Mouse (Mus musculus): Measurements from ENCODE around the gene Maml3.

The Maml3 gene

DNA sequence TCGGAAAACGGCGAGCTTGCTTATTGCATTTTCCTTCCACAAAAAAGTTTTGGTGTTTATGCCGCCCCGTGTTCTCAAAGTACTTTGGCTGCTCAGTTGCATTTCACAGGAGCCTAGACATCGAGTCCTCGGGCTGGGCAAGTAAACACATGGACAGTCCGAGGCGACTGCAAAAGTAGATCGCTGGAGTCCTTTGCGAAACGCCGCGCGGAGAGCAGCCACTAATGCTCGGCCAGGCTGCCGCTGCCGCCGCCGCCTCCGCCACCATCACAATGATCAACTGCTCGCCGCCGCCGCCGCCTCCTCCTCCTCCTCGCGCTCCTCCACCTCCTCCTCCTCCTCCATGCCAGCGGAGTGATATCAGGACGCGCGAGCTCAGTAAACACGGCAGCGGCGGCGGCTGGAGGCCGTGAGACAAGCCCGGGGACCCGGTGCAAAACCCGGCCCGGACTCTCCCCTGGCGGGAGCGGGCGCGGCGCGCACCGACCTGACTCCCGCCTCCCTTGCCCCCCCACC, at the start of gene Maml3:
Maml3 (minus strand) TSS at position 441 of the 516 bp plus-strand sequence.
- under 1% methylated on average over 48 of the region's 49 CpGs for WGBS

DNA sequence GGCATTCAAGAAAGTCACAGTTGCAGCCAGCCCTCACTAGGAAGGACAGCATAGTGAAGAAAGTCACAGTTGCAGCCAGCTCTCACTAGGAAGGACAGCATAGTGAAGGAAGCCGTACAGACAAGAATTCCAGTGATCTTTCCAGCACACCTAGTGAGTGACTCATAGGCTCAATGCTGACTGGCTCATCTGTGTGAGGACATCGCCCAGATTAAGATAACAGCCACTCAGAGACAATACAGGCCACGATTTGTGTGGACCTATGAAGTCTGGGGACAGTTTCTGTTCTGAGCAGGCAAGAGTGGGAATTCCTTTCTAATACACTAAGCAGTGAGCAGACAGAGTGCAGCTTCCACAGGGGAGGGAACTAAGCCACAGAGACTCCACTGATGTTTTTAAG, 46.3 kb upstream of the Maml3 start:
- 63% methylated on average over 3 of the region's 3 CpGs for WGBS

DNA sequence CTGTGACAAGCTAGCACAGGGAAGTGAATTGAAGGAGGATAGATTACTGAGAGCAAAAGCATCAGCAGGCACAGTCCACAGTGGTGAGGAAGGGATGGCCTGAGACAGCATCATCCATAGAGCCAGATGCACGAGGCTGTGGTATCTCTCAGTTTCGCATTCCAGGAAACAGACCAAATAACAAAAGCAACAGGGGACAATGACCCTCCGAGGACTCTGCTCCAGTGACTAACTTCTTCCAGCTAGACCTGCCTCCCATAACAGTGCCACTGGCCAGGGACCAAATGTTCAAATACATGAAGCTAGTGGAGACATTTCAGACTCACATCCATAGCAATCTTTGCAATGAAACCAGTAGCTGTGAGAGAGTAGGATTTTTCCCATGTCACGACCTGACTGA, 43.4 kb upstream of the Maml3 start:
- WGBS = 80% methylated on average over 4 of the region's 4 CpGs

DNA sequence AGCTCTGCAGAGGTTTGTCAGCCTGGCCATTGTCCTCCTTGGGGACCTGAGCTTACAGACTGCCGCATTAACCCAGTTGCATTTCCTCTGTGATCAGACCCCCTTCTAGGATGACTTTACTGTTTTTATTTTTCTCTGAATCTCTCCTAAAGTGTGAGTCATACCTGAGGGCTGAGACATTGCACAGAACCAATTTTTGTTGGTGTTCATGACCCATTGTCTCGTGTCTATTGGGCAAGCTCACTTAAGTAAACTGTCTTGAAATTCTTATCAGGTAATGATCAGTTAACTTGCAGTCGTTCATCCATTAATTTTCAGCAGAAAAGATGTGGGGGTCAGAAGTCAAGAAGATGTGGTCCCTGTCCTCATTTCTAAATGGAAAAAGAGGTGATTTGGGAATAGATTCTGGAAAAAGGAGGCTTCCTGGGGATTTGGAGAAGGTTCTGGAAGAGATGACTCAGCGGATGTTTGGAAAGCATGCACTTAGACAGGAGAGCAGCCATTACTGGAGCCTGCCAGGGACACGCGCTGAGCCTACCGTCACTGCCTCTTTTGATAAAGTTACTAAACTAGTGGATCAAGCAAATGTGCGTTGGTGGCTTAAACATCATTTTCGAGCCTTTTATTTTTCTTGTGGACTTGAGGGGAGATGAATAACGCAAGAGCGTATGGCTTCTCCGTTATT, 40.0 kb upstream of the Maml3 start:
- WGBS = 78% methylated on average over 12 of the region's 12 CpGs

DNA sequence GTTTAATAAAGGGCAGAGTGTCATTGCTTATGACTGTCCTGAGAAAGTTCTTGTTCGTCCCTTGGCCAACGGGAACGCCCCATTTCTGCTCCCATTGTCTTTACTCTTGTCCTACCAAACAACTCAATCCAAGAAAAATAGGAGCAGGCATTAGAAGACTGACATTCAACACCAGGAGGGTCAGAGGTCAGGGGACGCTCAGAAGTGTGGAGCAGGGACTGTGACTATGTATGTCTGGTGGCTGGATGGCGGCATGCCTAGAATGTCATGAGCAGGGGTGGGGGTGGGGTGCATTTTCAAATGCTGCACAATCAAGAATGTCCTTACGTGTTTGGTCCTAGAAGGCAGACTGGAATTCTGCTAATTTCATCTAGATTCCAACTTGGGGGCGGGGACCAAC, 38.1 kb upstream of the Maml3 start:
- WGBS = 91% methylated on average over 7 of the region's 7 CpGs

DNA sequence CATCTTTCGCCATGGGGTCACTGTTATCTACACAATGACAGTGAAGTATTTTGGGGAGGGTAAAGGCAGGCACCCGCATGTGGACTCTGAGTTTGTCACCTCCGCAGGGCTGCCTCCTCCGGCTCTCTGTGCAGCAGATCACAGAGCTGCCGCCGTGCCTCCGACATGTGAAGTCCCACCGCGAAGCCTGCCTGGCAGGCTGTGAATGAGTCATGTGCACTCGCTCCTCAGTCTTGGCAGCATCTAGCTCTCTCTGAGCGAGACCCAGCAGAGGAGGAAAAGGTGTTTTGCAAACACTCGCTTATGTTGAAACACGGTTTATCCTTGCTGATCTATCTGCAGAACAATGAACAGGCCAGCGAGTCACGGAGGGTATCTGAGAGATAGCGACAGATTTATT, 35.3 kb upstream of the Maml3 start:
- 22% methylated on average over 16 of the region's 16 CpGs for WGBS

DNA sequence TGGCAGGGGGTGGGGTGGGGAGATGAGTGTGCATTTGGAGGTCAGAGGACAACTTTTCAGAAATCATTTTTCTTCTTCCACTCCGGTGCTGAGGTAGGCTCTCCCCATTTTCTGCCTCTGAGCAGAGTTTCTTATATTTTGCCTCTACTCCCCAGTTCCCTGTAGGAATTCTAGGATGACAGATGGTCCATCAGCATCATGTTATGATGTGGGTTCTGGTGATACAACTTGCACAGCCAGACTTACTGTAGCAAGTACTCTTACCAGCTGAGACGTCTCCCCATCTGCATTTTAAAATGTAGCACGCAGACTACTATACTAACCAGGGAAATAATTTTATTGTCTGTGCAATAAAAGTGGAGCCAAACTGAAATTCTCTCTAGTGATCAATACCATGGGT, 20.5 kb upstream of the Maml3 start:
- 59% methylated on average over 3 of the region's 3 CpGs for WGBS

DNA sequence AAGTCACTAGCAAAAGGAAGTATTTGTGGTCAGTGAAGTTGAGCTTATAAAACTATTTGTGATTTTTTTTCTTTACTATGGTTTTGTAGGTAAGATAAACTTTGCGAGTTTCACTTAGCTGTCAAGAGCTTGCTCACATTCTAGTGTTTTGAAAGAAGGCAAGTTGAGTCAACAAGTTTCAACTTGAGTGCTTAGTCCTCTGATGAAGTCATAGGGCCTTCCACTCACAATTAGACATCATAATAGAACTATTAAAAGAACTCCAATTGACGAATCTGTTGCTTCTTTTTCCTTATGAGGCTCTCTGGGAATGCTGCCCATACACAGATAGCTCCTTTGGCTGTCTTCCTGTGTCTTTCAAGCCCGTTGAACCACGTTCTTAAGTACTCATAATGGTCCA, 16.0 kb upstream of the Maml3 start:
- WGBS = 49% methylated on average over 4 of the region's 4 CpGs

DNA sequence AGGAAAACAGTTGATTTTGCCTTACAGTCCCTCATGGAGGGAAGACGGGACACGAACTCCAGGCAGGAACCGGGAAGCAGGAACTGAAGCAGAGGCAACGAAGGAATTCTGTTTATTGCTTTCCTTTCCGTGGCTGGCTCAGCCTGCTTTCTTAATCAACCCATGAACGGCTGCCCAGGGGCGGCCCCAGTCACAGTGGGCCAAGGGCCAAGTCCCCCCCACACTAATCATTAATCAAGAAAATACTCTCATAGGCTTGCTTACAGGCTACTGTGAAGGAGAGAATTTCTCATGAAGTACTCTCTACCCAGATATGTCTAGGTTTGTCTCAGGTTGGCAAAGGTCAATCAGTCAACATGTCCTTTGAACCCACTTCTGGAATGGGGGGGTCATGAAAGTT, 14.3 kb upstream of the Maml3 start:
- 68% methylated on average over 7 of the region's 7 CpGs for WGBS

DNA sequence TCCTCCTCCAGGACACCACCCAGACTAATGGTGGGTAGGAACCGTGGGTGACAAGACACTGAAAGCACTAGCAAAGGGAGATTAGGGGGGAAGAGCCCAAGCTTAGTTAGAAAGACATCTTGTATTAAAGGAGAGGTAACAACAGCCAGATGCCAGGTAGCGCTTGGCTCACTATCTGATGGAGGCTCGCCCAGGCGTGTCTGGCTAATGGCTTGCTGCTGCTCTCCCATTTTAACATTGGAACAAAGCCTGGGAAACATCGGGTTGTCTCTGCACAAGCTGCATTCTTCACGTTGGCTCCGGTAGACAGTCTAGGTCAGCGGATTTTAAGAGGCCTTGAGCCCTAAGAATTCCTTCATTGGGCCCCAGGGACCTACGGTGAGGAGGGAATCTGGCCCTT, 10.5 kb upstream of the Maml3 start:
- WGBS = 74% methylated on average over 9 of the region's 9 CpGs

DNA sequence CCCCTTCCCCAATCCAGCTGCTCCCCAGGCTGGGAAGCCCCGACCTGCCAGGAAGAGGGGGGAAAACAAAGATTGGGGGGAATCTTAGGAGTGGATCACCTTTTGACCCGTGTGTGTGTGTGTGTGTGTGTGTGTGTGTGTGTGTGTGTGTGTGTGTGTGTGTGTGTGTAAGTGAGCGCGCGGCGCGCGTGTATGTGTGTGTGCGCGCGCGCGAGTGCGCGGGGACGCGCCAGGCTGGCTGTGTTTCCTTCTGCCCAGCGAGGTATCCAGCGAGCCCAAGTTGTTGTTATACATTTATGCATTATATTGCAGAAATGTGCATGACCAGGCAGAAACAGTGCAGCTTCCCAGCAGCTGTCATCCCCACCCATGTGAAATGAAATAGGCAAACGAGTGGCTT, 280 bp upstream of the Maml3 start:
- 3% methylated on average over 20 of the region's 20 CpGs for WGBS

DNA sequence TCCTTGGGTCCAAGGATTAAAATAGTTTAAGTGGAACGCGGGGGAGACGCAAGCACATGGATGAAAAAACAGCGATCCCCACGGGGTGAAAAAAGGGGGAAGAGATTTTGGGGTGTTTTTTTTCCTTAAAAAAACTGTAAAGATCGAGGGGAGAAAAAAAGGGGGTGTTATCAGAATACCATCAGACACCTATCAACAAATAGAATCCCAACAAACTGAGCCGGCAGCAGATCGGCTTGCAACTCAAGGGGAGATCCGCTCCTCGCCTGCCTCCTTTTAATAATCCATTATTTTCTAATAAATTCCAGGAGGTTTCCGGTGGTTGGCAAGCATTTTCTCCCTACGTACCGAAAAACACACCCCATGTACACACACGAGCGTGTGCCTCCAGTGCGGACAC, 668 bp downstream of the Maml3 start:
- under 1% methylated on average over 16 of the region's 16 CpGs for WGBS

DNA sequence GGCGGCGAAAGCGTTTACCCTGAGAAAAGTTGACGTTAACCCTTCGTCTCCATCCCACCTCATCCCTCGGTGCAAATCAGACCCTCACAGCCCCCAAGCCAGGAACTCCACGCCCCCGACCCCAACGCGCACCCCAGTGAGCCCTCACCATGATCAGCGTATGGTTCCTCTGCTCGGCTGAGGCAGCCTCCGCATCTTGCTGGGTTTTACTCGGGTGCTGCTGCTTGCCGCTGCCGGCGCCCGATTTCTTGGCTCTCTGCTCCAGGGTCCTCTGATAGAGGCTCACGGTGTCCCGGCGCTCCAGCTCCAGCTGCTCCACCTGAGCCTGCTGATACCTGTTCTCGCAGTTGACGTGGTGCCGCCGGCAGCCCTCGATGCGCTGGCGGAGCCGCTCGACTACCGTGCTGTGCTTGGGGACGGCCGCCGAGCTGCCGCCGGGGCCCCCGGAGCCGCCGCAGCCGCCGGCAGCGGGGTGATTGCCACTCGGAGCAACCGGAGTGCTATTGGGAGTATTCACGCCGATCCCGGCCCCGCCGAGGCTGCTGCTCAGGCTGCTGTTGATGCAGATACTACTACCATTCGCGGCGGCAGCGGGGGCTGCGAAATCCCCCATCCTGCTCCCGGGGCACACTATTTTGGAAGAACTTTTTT, 1.2 kb downstream of the Maml3 start:
- WGBS = 0% methylated on average over 55 of the region's 55 CpGs

DNA sequence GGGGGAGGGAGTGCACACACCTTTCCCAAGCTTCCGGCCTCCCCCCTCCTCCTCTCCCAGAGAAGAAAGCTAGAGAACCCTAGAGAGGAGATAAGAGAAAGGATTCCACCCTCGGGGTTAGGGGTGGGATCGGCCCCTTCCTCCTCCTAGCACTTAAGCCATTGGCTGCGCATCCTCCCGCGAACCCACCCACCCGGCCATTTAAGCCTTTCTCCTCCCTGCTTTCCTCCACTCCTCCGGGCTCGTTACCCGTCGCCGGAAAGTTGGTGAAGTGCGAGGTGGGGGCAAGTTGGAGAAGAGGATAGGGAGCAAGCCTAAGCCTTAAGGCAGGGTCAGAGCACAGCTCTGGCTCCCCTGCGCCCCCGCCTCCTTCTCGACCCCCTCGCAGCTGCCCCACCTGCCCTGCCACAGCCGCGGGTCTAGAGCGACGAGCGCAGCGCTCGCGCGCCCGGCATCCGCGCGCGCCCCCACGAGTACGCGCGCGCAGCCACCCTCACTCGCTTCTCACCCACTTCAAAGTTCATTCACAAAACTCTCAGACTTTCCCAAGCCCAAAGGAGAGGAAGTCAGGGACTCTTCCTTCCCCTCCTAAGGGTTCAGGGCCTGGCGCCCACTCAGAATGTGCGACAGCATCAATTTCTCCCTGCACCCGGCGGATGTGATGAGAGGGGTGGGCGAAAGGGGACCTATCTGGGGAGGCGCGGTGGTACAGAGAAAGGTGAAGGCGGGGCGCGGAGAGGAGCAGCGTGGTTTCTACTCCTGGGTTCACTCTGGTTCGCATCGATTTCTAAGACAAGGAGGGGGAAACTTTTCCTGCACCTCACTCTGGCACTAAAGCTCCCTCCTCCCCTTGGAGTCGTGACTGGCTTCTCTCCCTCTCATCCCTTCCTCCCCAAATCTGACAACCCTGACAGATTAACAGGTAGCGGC, 2.0 kb downstream of the Maml3 start:
- under 1% methylated on average over 52 of the region's 52 CpGs for WGBS

DNA sequence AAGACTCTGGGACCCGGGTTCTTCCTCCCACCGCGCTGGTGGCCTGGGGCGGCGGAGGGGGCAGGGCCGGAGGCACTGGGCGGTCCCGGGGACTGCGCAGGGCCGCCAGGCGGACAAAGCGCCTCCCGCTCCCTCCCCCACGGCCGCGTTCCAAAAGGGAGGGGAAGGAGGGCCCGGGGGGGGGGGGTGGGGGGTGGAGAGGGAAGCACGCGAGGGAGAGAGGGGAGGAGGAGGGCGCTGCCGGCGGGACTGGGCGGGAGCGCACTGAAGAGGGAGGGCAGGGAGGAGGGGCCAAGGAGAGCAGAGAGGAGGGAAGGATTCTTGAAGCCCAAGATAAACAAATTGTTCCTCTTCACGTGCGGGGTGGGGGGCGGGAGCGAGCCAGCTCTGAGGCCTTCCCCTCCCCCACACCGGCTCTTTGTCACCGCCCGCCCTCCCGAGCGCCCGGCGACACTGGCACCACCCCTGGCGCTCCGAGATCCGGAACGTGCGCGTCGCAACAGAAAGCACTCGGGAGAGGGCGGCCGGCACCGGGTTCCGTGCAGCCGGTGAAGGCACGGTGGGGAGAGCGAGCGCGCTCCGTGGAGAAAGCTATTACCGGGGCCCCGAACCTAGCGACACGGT, 2.8 kb downstream of the Maml3 start:
- WGBS = under 1% methylated on average over 46 of the region's 57 CpGs

DNA sequence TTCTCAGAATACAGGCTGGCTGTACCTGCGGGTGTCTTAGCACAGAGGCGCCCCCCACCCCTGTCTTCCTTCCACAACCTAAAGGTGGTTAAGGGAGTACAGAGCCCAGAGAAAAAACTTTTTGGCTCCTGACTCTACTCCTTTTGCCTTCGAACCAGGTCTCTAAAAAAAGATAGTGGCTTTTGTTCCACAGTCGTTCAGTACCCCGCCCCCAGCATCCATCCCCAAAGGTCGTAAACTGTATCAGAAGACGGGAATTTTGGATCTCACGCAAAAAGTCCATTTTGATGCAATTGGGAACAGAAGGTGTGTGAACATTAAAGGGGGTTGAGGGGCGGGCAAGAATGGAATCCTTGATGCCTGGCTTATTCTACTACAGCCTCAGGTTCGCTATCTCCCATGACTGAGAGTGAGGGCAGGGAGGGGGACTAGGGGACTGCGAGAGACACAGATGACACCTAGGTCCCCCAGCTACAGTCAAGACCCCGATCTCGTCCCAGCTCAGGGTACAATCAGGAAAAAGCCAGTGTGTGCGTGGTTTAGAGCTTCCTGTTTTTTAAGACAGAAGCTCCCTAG, 3.4 kb downstream of the Maml3 start:
- WGBS = 3% methylated on average over 14 of the region's 14 CpGs

DNA sequence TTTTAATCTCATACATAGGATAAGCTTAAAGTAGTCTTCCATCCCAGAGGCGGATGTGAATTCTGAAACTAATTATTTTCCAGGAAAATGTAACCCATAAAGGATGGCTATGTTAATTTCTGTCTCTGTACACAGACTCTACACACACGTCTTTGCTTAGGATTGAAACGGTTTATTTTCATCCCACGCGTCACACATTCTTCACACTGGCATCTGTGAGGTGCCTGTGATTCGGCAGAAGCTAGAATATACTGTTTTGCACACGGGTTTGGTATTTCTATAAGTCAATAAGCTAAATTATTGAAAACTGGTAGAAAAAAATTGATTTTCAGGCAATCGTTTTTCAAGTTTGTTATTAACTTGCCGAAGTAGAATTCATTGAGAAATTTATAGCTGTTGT, 4.0 kb downstream of the Maml3 start:
- 29% methylated on average over 9 of the region's 9 CpGs for WGBS

DNA sequence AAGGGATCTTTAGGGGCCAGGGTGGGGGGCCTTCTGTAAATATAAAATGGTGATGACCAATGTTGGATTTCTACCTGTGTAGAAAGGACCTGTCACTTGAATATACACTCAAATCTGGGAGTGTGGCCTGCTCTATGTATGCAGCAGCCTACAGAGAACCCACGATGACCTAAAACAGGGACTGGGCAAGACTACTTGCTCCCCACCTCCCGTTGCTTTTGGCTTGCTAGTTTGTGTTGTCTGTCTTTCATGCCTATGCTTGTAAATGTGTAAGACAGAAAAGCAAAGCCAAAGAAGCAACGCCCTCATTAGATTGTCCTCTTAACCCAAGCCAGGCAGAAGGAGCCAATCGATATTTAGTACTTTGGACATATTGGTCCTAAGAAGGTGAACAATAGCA, 4.6 kb downstream of the Maml3 start:
- 71% methylated on average over 4 of the region's 4 CpGs for WGBS

DNA sequence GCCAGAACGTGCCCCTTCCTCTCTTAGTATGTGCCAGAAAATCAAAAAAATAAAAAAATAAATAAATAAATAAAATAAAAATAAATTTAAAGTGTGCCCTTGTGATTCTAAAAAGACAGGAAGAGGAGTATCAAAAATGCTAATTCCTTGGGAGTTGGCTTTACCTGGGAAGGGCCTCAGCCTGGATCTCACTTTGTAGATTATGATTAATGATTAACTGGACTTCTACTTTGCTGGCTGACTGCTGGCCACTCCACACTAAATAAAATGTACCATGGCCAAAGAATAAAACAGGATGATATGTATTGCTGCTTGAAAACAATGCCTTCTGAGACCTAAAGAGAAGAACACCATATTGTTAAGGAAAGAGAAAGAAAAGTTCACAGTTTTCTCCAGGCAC, 5.6 kb downstream of the Maml3 start:
- whole genome bisulfite sequencing = 94% methylated on average over 1 of the region's 1 CpGs

DNA sequence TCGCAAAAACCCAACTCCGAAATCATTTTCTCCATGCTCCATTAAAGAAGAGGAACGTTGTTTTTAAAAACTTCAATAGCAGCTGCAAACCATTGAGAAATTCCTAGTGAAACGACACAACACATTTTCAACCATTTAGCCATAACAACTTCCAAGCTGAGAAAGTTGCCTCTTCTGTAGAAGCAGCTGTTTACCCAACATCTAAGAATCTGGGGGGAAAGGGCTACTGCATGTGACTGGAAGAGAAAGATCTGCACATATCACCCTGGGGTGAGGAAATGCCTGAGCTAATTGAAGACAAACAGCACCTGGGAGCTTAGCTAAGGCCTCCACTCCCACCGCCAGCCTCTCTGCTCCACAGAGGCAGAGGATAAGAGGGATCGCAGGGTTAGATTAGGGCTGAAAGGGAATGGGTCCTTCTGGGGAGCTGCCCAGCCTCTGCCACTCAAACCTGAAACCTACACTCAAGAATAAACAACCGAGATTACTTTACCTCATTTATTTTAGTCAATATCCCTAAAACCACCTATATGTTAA, 13.5 kb downstream of the Maml3 start:
- WGBS = 66% methylated on average over 7 of the region's 7 CpGs

DNA sequence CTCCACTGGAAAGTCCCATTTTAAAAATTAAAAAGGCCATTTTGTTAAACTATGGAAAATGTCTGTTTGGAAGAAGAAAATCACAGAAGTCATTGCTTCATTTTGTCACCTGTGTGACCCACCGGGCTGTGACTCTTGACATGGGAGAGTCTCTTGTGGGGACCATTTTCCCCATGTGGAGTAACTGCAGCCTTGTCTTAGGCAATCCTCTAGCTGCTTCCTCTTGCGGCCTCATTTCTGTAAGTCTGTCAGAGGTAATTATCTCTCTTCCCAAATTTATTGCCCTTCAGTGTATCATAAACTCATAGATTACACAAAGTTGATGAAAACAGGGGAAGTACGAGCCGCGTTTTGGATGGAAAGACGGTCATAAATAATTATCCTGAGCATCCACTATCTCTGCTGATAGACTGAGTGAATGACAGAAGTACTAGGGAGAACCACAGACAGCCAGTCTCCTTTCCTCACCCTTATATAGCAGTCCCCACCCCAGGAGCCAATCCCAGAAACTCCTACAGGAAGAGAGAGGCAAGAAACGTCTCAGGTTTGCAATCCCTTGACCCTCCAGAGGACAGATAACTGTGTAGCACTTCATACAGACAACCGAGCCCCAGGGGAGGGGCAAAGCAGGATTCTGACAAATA, 14.5 kb downstream of the Maml3 start:
- 86% methylated on average over 8 of the region's 8 CpGs for WGBS

Measured in cerebral cortex, adult 2 months (tissue).